Mouse (Mus musculus): ENCODE measurements at regions not wholly inside any gene's neighbourhood (a gene's known extent, or its start where the extent isn't known, plus 50 kb on each side); places are given as distances from the start of the nearest gene placed in this dataset.
A peak's percentile ranks its signal among the peaks of the same experiment; 100 is the strongest.

DNA sequence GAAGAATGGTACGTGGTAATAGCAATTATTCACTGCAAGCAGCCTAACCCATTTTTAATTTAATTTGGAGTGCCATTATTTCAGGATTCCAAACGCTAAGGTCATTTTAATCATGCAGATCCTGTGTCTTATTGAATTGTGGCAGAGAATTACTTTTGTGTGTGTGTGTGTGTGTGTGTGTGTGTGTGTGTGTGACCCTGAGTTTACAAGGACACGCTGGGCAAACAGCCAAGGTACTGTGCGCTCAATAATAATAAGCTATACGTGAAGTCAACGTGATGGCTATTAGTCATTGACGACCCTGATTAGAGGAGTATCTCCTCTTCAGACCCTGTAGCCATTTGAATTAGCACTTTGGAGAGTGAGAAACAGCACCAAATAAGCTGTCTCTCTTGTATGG, 144.1 kb downstream of the Klf7 start:
- no peak for DNase-seq (ENCODE audit: low spot score)

DNA sequence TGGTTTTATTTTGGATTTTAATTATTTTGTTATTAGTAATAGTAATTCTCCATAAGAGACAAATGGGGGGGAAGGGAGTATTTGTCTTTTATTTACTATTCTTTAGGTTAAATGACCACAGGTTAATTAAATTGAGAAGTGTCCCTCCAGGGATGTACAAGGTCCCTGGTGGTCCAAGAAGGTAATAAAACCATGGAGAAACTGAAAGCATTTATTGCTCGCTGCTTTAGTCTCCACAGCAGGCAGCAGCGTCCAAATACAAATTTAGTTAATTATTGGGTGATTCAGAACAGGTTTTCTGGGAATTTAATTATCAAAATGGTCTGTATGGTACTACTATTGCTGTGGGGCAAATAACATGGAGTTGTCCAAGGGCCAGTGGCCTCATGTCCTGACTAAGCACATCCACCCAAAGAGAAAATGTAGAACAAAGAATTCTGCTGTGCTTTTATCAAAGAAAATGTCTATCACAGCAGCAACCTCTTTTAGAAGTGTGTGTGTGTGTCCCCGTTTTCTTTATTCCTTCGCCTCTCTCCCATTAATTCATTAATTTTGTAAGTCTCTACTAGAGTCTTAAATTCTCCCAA, 144.7 kb downstream of the Klf7 start:
- DNase-seq (ENCODE audit: low spot score) = no peak

DNA sequence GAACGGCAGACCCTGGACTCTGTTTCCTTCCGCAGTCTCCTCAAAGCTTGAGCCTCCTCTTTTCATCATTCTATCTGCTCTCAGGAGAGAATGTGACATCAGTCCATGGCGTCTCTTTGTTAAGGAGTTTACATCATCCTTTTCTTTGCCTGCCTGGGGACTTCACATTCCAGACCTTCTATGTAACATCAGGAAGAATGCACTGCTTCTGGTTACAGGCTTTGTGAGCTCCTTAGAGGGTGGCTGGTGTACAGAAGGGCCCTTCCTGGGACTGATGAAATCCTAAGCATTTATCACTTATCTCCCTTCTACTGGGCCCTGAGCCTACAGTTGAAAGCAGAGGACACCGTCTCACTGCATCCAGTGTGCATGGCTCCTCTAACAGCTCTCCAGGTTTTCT, 145.2 kb downstream of the Klf7 start:
- DNase-seq (ENCODE audit: low spot score) = no peak

DNA sequence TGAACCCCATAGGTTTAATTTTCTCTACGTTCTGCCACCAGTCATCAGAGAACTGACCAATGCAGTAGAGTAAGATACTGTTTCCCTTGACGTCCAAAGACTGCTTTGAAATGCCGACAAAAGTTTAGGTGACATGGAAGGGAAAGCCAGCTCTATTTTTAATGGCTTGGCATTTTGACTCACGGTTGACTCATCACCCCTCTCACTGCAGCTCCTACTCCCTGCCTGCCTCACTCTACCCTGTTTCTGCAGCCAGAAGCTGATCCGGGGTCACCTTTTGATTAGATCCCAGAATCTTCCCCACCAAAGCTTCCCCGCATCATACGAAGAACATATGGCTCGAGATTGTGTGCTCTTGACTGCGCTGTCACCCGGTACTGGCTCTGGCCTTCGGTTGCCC, 154.2 kb downstream of the Klf7 start:
- no peak for DNase-seq (ENCODE audit: low spot score)

DNA sequence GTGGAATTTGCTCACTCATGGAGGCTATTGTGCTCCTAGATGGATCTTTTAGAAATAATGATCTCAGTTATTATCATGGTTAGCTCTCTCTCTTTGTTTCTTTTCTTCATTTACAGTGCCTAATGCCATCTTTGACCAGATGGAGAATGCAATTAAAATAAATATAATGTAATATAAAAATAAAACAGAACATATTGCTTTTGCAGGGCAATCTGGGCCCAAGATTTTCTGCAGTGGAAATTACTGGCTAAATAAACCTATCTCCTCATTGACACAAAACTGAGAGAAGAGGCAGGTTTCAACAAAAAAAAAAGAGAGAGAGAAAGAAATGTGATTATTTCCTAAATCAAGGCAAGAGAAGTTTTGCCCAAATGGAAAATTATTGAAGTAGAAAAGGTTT, 156.6 kb downstream of the Klf7 start:
- DNase-seq (ENCODE audit: low spot score) = no peak

DNA sequence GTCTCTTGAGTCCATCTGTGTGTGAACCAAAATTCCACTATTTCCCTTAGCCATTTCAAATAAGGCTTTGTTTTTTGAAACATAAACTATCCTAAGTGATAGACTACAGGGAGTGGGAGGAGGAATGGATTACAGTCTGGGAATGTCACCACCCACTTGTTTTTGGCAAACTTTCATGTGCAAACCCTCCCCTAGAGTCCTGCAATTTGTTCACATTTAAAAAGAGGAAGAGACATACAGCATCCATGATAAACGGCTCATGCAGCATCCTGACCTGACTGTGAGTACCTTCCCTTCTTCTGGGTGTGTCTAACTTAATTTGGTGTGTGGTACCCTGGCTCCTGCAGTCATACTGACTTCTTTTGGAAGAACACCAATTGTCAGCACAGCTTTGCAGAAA, 157.6 kb downstream of the Klf7 start:
- DNase-seq (ENCODE audit: low spot score) = no peak

DNA sequence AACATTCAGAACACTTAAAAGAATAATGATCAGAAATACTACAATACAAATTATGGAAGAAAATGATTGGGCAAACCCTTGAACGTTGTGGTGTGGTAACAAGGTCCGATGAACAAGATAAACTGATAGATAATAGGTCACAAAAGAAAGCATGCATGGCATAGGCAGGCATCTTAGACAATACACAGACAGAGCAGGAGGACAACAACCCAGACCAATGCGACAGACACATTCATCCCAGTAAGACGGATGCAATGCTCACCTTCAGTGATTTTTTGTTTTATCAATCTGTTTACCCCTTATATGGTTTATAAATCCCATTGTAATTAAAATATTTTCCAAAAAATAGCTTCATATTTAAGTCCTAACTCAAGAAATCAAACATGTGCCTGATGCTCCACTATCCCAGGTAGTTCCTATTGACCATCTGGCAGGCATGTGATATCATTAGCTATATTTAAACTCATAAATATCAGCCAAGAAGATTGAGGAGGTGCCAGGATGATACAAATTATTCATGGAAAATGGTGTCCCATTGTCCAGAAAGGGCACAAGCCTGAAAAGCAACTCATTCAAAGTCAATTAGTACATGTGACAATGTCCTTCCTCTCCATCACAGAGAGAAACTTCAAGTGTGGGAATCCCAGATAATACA, 166.3 kb downstream of the Klf7 start:
- DNase-seq (ENCODE audit: low spot score) = no peak

DNA sequence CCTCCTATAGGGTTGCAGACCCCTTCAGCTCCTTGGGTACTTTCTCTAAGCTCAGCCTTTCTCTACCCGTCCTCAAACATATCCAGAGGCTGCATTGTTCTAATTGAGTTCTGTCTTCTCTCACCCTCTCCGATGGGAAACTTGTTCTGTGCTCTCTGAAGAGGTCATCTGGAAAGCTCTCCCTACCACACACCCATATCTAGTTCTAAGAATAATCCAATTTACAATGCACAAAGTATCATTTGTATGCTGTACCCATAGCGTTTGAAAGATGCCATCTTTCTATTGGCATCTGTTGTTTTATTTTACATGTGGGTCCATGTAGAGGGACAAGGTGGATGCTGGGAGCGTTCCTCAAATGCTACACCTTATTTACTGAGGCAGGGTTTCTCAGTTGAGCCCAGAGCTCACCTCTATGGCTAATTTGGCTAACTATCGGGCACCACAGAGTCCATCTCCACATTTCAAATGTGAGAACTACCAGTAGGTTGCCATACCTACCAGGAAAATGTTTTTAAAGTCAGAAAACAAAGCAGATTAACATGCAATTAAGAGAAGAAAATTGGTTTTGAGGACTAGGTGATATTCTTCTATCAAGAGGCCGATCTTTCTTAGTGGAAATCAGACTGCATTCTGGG, 167.1 kb downstream of the Klf7 start:
- DNase-seq (ENCODE audit: low spot score) = no peak

DNA sequence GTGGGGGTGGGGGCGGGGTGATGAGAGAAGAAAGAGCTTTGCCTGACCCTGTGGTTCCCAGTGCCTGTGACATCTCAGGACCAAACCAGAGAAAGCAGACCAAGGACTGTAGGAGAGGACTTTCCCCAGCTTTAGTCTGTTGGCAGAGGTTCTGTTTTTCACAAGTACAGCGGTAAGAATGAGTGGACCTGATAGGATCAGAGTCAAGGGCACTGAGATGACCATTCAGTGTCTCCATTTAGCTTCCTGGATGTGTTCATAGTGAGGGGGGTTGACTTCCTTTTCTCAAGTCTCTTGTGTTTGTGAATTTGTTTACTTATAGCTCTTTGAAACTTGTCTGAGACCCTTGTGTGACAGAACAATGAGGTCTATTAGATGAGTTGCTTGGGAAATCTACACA, 167.9 kb downstream of the Klf7 start:
- DNase-seq (ENCODE audit: low spot score) = no peak

DNA sequence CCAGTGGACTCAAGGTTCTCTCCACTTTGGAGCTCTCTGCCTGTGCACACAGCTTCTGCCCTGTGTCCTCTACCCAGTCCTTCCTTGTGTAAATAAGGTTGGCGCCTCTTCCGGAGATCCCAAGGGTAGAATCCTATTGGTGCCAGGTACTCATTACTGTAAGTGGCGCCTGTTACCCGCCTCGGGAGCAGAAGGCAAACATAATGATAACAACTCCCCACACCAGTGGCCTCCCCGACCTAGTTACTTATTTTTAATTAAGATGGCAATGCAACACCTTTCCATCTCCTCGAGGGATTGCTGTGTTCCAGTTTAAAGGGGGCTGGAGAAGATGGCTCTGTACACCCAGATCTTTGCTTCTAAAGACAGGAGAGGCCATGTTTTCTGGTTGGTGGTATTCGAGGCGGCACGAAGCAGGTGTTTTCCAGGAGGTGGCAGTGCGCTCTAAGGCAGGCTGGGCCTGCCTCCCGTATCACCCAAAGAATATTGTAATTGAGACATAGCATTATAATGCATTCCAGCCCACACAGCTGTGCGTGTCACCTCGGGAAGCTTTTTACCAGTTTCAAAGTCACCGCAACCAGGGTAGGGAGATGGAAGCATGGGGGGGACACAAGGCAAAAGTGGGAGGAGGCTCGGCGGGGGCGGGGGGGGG, 168.7 kb downstream of the Klf7 start:
- DNase-seq (ENCODE audit: low spot score) = peak; percentile 58

DNA sequence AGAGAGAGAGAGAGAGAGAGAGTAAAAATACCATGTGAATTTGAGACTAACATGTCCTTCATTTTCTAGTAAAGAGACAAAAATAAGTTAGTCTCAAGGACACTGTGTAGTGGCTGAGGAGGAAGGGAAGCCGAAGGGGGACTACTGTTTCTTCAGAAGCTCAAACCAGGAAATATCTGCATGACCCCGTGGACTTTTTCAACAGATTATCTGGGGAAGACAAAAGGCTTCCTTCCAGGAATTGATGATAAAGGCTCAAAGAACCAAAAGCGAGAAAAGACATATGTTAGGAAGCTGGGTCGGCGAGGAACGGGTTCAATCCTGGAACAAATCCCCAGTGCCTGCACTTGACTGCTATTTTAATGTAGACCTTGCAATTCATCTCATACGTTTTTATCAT, 170.4 kb downstream of the Klf7 start:
- no peak for DNase-seq (ENCODE audit: low spot score)

DNA sequence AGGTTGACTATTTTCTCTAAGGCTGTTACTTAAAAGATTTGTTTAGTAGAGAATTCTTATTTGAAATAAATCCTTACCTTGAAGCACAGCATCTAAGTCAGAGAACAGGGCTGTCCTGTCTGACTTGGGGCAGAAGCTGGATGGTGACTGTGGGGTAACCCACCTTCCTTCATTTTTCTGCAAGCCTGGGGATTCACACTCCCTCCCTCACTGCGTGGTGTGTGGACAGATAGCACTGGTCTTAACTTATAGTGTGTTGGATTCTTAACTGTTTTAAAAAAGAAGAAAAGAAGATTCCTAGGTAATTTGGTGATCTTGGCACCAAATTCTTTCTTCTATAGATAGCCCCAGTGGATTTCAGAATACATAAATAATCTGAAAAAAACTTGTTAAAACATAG, 174.8 kb downstream of the Klf7 start:
- no peak for DNase-seq (ENCODE audit: low spot score)

DNA sequence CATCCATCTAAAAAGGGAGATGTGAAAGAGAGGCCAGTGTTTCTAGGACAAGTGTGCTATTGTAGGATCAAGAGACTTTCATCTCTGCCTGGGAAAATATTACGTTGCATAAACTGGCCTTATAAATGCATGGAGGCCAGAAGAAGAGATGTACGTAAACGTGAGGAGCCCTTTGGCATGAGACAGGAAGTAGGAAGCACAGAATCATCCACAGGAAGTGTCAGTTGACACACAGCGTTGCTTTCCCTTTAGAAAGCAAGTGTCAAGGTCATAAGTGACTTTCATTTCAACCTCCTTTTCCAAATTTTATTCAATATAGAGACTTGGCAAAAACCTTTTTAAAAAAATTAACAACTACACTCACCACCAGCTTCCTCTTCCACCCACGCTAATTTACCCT, 175.2 kb downstream of the Klf7 start:
- DNase-seq (ENCODE audit: low spot score) = no peak

DNA sequence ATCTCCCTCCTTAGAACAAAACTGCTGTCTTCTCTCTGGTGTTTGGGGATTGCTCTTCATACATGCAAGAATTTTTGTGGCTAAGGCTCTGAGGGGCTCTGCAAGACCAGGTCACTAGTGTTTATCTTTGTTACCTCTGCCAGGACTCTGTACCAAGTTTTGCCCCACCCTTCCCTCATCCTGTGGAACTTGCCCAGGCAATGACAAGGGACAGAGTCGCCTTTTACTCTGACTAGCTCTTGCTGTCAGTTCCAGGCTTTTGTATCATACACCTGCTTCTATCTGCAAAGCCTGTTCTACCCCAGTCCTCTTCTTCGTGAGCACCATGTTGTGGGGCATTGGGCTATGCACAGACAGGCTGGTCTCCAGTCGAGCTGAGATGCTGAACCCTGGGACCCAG, 175.7 kb upstream of the 4933402D24Rik start:
- DNase-seq (ENCODE audit: low spot score) = no peak

DNA sequence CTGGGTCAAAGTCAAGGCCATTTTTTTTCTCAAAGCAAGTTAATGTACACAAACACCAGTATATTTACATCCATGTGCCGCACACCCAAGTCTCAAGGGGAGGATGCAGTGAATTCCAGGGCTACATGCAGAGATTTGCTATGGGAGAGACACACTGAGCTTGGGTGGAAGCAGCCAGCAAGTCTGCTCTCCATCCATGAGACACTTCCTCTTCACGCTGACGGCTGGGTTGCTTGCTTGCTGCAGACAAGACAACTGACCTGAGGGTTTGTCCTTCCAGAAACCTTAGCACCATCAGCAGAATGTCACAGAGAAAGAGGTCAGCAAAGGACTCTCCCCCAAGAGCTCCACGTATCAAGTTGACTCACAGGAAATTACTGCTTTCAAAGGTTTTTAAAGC, 169.3 kb upstream of the 4933402D24Rik start:
- DNase-seq (ENCODE audit: low spot score) = no peak

DNA sequence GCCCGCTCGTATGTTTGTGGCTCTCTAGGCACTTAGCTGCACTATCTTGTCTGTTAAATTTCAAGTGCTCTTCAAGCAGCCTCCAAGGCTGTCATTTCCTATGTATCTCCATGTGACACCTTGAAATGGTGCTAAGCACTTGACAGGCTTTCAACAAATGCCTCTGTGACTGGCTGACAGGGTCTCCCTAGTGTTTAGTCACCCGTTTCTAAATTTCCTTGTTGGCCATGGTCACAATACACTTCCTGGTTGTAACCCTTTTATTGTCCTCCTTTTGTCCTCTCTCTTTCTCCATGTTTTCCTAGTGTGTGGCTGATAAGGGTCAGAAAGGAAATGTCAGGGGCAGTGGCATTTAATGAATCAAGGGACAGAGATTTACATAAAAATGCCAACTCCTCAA, 168.4 kb upstream of the 4933402D24Rik start:
- no peak for DNase-seq (ENCODE audit: low spot score)

DNA sequence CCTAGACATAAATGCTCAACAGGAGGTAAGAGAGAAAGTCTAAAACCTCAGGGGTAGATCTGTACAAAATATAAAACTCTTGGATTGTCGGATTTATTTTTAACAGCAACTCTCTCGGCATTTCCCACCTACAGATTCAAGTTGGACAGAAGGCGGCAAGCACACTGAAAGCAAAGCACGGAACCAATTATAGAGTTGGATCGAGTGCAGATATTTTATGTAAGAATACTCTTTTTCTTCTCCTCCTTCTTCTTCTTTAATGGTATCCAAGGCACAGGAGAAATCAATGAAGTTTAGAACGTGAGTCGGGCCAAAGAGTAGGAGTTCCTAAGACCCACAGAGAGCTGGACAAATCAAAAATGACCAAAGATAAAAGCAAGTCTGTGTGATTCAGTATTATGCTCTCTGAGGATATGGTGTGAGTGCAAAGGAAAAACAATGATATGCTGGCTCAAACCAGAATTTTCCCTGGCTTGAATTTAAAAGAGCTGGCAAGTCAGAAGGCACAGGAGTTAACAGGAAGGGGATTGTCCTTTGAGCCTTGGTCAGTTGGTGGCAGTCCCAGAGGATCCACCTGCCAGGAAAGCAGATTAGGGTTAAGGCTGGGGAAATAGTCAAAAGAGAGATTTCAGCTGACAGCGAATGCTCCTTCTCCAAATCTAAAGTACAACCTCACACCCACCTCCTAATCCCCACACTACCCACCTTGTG, 165.7 kb upstream of the 4933402D24Rik start:
- no peak for DNase-seq (ENCODE audit: low spot score)

DNA sequence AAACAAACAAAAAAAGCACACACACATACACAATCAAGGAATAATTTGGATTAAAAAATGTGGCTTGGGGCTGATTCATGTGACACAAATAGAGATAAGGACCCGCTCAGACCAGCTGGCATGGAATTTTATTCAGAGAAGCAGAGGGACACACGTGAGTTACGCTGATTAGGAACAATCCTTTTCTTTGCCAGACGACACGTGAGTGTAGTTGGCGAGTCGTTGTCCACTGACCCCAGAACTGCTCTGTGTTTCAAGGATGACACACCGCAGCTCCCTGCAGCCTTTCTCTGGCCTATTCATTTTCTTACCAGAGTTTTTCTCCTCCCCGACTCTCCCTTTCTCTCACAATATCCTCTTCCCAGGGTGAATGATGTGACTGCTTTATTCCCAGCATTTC, 163.4 kb upstream of the 4933402D24Rik start:
- no peak for DNase-seq (ENCODE audit: low spot score)

DNA sequence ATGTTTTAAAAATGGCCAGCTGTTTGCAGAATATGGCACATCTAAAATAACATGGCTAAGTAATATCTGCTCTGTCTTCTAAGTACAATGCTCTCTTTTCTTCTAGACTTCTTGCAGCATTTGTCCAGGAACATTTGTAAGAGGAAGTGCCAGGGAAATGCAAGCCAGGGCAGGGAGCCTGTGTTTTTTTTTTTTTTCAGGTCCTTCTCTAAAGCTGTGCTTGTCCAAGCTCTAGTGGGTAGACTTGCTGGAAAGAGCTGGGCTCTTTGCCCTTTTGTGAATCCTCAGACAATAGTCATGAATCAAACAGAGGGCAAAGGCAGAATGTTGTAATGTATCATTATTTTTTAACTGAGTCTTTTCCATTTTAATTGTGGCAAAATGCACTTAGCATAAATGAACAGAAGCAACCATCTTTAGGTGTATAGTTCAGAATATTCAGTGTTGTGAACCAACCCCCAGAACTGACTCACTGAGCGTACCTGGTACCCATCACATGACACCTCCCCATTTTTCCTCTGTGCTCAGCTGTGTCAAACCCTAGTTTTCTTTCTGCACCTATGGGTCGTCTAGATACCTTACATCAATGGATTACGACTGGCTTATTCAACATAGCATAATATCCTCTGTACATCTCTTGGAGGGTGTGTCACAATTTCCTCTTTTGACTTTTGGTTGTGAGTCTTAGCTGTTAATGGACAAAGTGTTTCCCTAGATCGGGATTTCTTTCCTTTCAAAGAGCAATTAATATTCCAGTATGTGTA, 160.5 kb upstream of the 4933402D24Rik start:
- DNase-seq (ENCODE audit: low spot score) = no peak

DNA sequence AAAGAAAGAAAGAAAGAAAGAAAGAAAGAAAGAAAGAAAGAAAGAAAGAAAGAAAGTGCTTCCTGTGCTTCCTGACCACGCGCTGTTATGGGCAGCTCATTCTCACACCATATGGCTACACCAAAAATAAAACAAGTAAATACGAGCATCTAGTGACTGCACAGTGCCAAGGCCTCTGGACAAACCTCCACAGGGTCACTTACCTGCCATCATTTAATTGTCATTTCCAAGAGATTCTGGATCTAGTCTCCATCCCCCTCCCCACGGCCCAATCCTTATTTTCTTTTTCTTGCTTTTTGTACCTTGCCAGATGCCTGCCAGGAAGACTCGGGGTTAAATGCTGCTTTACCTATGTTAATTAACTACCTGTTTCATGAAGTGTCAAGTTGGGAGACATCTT, 159.8 kb upstream of the 4933402D24Rik start:
- no peak for DNase-seq (ENCODE audit: low spot score)

DNA sequence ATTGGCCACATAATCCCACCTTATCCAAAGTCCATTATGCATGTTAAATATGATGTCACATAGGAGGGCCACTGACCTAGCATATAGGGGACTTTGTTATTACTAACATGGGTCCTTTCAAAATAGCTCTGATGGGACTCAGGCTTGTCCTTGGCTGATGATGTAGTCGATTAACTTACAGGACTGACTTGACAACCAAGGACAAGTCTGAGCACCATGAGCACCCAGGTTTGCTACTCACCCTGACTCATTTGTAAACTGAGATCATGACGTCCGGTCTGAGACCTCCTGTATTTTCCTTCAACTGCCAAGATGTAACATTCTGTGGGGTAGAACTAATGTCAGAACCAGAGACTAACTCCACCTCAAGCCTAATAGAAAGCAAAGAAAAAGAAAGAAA, 159.3 kb upstream of the 4933402D24Rik start:
- DNase-seq (ENCODE audit: low spot score) = no peak
